Mouse (Mus musculus) liver, embryonic 14.5 days (tissue): ENCODE results near the gene Selenos. TPM values are rescaled to one million over a fixed set of nuclear protein-coding genes. Genes with fewer than 3 reads are reported as not detected.

ENCODE experiments used
- ATAC-seq: fragments of 200-750 bp; cut with Nextera tagmentation; 2 replicates; pipeline ENCODE4 v1.8.0; 2017; ENCODE audit warnings: moderate number of reproducible peaks, mild to moderate bottlenecking, moderate library complexity; ENCODE audit not compliant: insufficient read depth
- DNase-seq, 3 experiments: peaks; one replicate each; pipeline ENCODE4 v3.0.0-alpha.2; 2012 to 2013; ENCODE audit warnings: low read depth in 3 of 3, low spot score in 3 of 3
- H3K27ac ChIP-seq: fragments of 300-500 bp; sonication (generic); 2 replicates; pipeline ENCODE4 v1.5.1; 2014; ENCODE audit warnings: moderate library complexity, mild to moderate bottlenecking, control low read depth, inconsistent platforms
- H3K27me3 ChIP-seq: fragments of 300-500 bp; sonication (generic); 2 replicates; pipeline ENCODE4 v1.6.1; 2014; ENCODE audit warnings: mild to moderate bottlenecking, low read length, moderate library complexity; ENCODE audit not compliant: control insufficient read depth, insufficient read depth
- H3K36me3 ChIP-seq: fragments of 300-500 bp; sonication (generic); replicated peaks from 2 replicates; pipeline ENCODE4 v1.6.1; 2014; ENCODE audit warnings: low read depth; ENCODE audit not compliant: control insufficient read depth, insufficient read depth
- H3K4me1 ChIP-seq, 2 experiments: fragments of 200-500 bp in 1 of 2; fragments of 300-500 bp in 1 of 2; sonication (generic) in 1 of 2; replicated peaks; 2 replicates each; pipeline ENCODE4 v1.6.1; 2012 to 2014; ENCODE audit warnings: antibody characterized with exemption in 1 of 2, inconsistent platforms in 1 of 2, low read length in 1 of 2; ENCODE audit not compliant: control insufficient read depth in 2 of 2, insufficient read depth in 2 of 2
- H3K4me2 ChIP-seq: fragments of 300-500 bp; sonication (generic); 2 replicates; pipeline ENCODE4 v1.6.1; 2014; ENCODE audit warnings: low read depth, mild to moderate bottlenecking, control low read depth, moderate library complexity
- H3K4me3 ChIP-seq, 2 experiments: fragments of 200-500 bp in 1 of 2; fragments of 300-500 bp in 1 of 2; sonication (generic) in 1 of 2; 2 replicates each; pipeline ENCODE4 v1.5.1; 2012 to 2014; ENCODE audit warnings: low read depth in 2 of 2, low read length in 2 of 2, mild to moderate bottlenecking in 2 of 2, control low read depth in 1 of 2, inconsistent platforms in 1 of 2, moderate library complexity in 1 of 2; ENCODE audit not compliant: insufficient read depth in 1 of 2
- H3K9ac ChIP-seq: fragments of 300-500 bp; sonication (generic); replicated peaks from 2 replicates; pipeline ENCODE4 v1.6.1; 2014; ENCODE audit warnings: mild to moderate bottlenecking, control low read depth, moderate library complexity
- H3K9me3 ChIP-seq: fragments of 300-500 bp; sonication (generic); 2 replicates; pipeline ENCODE4 v1.6.1; 2016; ENCODE audit warnings: low read length, mixed read lengths; ENCODE audit not compliant: control insufficient read depth
- CTCF ChIP-seq: IDR thresholded peaks from 2 replicates; pipeline ENCODE4 v1.5.1; 2016; ENCODE audit warnings: antibody characterized with exemption, low read depth, control low read depth
- EP300 ChIP-seq: IDR thresholded peaks from 2 replicates; pipeline ENCODE4 v1.6.1; 2016; ENCODE audit warnings: antibody characterized with exemption, low read depth
- WGBS: fragments of 180-500 bp; shearing (Covaris S2); extraction: QIAGEN DNeasy Blood & Tissue Kit; methylation state at CpG from one replicate; pipeline ENCODE4 v1.1.7; 2014; ENCODE audit not compliant: insufficient replicate concordance; 5-methylcytosine and 5-hydroxymethylcytosine counted together
- polyA plus RNA-seq, 2 experiments: library from polyadenylated mRNA; depleted of rRNA in 1 of 2; stranded (reverse) in 1 of 2; unstranded in 1 of 2; fragments of >200 nt; fragmentation: Nextera tagmentation in 1 of 2; extraction: Ambion mirVana in 1 of 2; gene quantifications; 2 replicates each; pipeline versions ENCODE4 v1.2.1 to v1.2.3; 2012 to 2014

Gene Selenos
- polyA plus RNA-seq, 2 experiments = 39.8 to 62.7 TPM

- Histone ChIP-seq H3K27ac (no peak overlapping the region), H3K4me2 (no peak overlapping the region), H3K9me3 (no peaks in the 10 kb centered on the region), H3K36me3 (peaks cover 5% of the 10 kb centered on the region), H3K27me3 (no peaks in the 10 kb centered on the region), H3K4me1 (peaks cover 30 to 41% of the 10 kb centered on the region in 2 experiments), H3K4me3 (no peak overlapping the region), H3K9ac (no peak overlapping the region; the same call in 1 of the 2 replicates)
- DNase-seq (no peak), ATAC-seq (peak; percentile 47; the same call in 1 of the 2 replicates)
- 42% methylated on average over 4 of the region's 4 CpGs for WGBS
- TF ChIP-seq EP300 = no peak
Measured at GRCm38 (mm10) chr7:66137309-66137708, 57.9 kb downstream of the Selenos start.

DNA sequence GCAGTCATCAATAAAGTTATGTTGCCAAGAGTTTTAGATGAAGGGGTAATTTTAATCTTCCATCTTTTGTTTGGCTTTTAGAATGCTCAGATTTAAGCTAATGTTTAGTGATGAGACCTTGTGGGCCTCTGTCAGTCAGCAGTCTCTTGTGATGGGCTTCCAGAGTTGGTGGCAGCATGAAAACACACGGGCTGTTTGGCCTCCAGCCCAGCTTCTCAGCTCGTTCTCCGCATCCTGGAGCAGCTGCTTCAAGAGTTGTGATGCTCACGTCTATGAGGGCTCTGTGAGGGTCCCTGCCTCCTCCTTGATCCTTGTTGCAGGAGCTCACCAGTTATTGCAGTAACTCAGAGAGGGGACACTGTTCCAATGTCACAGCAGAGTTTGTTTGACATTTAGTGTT, 58.9 kb downstream of the Selenos start:
- H3K27me3 ChIP-seq = no peaks in the 10 kb centered on the region
- no peak for DNase-seq
- no peak overlapping the region for H3K4me2 ChIP-seq
- WGBS = 69% methylated on average over 4 of the region's 4 CpGs
- no peaks in the 10 kb centered on the region for H3K9me3 ChIP-seq
- H3K9ac ChIP-seq = no peak overlapping the region; the same call in 1 of the 2 replicates
- peaks cover 30 to 41% of the 10 kb centered on the region in 2 experiments for H3K4me1 ChIP-seq
- no peak for ATAC-seq
- no peak overlapping the region for H3K4me3 ChIP-seq
- TF ChIP-seq CTCF (no peak), EP300 (no peak)
- peaks cover 7% of the 10 kb centered on the region for H3K36me3 ChIP-seq
- no peak overlapping the region for H3K27ac ChIP-seq

DNA sequence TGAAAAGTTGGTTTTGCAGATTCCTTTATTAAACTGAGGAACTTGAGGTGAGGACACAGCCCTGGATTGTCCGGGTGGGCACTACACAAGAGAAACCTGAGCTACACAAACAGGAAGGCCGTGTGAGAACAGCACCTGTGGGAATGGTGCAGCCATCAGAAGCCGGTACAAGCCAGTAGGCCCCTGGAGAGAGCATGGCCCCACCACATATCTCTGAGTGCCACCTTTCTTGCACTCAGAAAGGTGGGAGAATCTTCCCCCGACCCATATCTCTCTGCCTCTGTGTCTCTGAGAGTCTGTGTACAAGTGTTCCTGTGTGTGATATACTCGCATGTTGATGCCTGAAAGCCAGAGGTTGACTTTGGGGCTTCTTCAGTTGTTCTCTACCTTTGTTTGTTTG, 59.4 kb downstream of the Selenos start:
- Histone ChIP-seq H3K27me3 (no peaks in the 10 kb centered on the region), H3K9me3 (no peaks in the 10 kb centered on the region), H3K4me3 (no peak overlapping the region), H3K27ac (no peak overlapping the region), H3K9ac (no peak overlapping the region), H3K36me3 (peaks cover 7% of the 10 kb centered on the region), H3K4me2 (no peak overlapping the region), H3K4me1 (peaks cover 30 to 42% of the 10 kb centered on the region in 2 experiments)
- DNase-seq (no peak), ATAC-seq (peak; percentile 38; the same call in 1 of the 2 replicates)
- TF ChIP-seq EP300 (no peak), CTCF (no peak)
- WGBS = 43% methylated on average over 5 of the region's 5 CpGs

Other genes starting within 250 kb of the Selenos start
- gene Pcsk6, start 217.9 kb upstream of the Selenos start, polyA plus RNA-seq (2012; rRNA removed) = 1.2 and 1.5 TPM in 2 replicates
- 0.57 and 0.88 TPM in 2 replicates for gene Pcsk6, start 217.9 kb upstream of the Selenos start, polyA plus RNA-seq (2014; fragmentation: Nextera tagmentation; extraction: Ambion mirVana)
- gene Gm45213, start 36.0 kb upstream of the Selenos start, polyA plus RNA-seq (2012; rRNA removed) = not detected in 2 replicates
- not detected in 2 replicates for gene Gm45213, start 36.0 kb upstream of the Selenos start, polyA plus RNA-seq (2014; fragmentation: Nextera tagmentation; extraction: Ambion mirVana)
- gene Snrpa1, start 20.6 kb upstream of the Selenos start, polyA plus RNA-seq (2012; rRNA removed) = 23.5 and 43.9 TPM in 2 replicates
- gene Snrpa1, start 20.6 kb upstream of the Selenos start, polyA plus RNA-seq (2014; fragmentation: Nextera tagmentation; extraction: Ambion mirVana) = 88.4 and 94.2 TPM in 2 replicates
- 5.7 and 7.9 TPM in 2 replicates for gene Chsy1, start 29.9 kb downstream of the Selenos start, polyA plus RNA-seq (2012; rRNA removed)
- 9.0 and 11.0 TPM in 2 replicates for gene Chsy1, start 29.9 kb downstream of the Selenos start, polyA plus RNA-seq (2014; fragmentation: Nextera tagmentation; extraction: Ambion mirVana)